Mouse (Mus musculus): ENCODE measurements at regions not wholly inside any gene's neighbourhood (a gene's known extent, or its start where the extent isn't known, plus 50 kb on each side); places are given as distances from the start of the nearest gene placed in this dataset.

DNA sequence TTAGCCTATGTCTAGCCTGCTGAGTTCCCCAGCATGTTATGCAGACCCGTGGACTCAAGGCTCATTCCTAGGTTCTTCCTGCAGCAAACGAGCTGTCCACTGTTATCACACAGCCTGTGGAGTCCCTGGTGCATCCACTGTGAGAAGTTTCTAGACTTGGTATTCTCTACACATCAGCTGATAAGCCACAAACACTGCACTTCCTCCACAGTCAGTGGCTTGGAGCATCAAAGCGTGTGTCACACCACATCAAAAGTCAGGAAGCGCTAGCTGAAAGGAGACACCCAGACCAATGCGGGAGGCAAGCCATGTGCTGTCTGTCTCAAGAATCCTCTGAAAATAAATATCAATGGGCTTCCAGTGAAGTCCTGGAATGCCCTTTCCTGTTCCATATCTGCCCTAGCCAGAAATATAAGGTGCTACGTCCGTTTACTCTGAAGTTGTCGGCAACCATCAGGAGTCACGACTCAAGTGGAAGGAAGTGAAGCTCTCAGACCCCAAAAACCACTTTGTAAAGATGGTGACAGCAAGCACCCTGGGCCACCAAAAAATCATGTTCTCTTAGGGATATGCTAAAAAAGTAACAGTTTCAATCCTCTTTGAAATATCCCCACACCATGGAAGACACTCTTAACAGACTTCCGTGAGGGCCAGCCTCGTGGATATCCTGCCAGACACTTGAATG, 227.7 kb downstream of the Adgrl2 start:
- Histone ChIP-seq H3K27ac (no peak overlapping the region), H3K4me3 (no peak overlapping the region), H3K36me3 (no peaks in the 10 kb centered on the region), H3K9me3 (no peaks in the 10 kb centered on the region), H3K27me3 (0 out of 2 replicates have a peak, but pooled peaks cover 3% of the 10 kb centered on the region), H3K9ac (no peak overlapping the region), H3K4me2 (no peak overlapping the region), H3K4me1 (no peaks in the 10 kb centered on the region)
- no peak for ATAC-seq (ENCODE audit: insufficient number of reproducible peaks, insufficient read depth, low FRiP score, low TSS enrichment, low read depth)
- WGBS, result 74% methylated on average over 11 of the region's 11 CpGs

DNA sequence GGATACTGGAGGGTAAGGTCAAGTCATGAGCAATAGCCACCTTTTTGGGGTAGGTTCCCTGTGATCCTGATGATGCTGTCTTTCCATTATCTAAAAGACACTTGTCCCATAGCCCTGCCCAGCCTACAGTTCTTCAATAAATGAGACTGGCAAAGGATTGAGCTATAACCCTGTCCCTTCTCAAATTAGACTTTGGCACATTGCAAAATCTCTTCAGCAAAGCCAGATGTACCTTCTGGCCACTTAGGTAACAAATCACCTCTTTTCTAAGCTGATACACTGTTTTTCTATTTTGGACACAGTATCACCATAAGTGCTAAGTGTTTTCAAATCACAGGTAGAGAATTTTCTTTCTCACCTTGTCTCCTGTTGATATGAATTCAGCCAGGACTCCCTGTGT, 228.8 kb downstream of the Adgrl2 start:
- ATAC-seq (ENCODE audit: insufficient number of reproducible peaks, insufficient read depth, low FRiP score, low TSS enrichment, low read depth), result no peak
- Histone ChIP-seq H3K27ac (no peak overlapping the region), H3K4me1 (no peaks in the 10 kb centered on the region), H3K4me2 (no peak overlapping the region), H3K4me3 (no peak overlapping the region), H3K27me3 (0 out of 2 replicates have a peak, but pooled peaks cover 3% of the 10 kb centered on the region), H3K9me3 (no peaks in the 10 kb centered on the region), H3K9ac (no peak overlapping the region), H3K36me3 (no peaks in the 10 kb centered on the region)

DNA sequence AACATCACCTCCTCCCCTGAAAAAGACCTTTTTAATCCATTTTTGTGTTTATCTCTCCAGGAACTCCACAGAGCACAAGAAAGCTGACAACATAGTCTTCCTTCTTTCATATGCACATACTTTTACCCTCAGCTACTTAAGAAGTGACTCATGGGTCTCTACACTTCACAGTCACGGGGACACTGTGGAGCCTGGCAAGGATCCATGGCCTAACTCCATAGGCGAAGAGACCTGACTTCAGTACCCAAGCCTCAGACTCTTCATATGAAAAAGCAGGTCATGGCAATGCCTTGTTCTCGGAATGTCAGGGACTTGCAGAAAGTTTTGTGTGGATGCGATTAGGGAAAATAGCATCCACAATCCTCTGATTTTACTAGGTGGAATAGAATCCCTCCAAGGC, 230.9 kb downstream of the Adgrl2 start:
- no peak overlapping the region for H3K9ac ChIP-seq
- ATAC-seq (ENCODE audit: insufficient number of reproducible peaks, insufficient read depth, low FRiP score, low TSS enrichment, low read depth), result no peak
- no peak overlapping the region for H3K4me3 ChIP-seq
- no peak overlapping the region for H3K4me2 ChIP-seq
- 83% methylated on average over 4 of the region's 4 CpGs for WGBS
- H3K4me1 ChIP-seq, result no peaks in the 10 kb centered on the region
- no peaks in the 10 kb centered on the region for H3K9me3 ChIP-seq
- 0 out of 2 replicates have a peak, but pooled peaks cover 3% of the 10 kb centered on the region for H3K27me3 ChIP-seq
- no peaks in the 10 kb centered on the region for H3K36me3 ChIP-seq
- H3K27ac ChIP-seq, result no peak overlapping the region

DNA sequence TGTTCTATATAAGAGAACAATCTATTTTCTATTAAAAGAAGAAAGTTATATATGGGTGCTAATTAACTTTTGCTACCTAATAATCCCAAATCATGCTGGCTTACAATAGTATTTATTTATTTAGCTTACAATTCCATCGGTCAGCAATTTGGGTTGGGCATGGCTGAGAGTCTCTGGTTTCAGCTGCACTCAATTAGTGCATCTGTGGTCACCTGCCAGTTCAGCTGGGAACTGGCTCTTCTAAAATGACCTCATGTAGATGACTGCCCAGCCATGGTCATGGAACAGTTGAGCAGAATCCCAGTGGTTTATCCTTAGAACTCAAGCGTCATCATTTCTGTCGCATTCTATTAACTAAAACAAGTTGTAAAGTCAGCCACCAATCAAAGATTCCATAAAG, 244.1 kb downstream of the Adgrl2 start:
- Histone ChIP-seq H3K27ac (no peak overlapping the region), H3K4me3 (no peak overlapping the region), H3K36me3 (no peaks in the 10 kb centered on the region), H3K27me3 (no peaks in the 10 kb centered on the region), H3K9ac (no peak overlapping the region), H3K4me2 (no peak overlapping the region), H3K4me1 (no peaks in the 10 kb centered on the region), H3K9me3 (no peaks in the 10 kb centered on the region; the same call in 1 of the 2 replicates)
- no peak for ATAC-seq (ENCODE audit: insufficient number of reproducible peaks, insufficient read depth, low FRiP score, low TSS enrichment, low read depth)
- 82% methylated on average over 3 of the region's 3 CpGs for WGBS

DNA sequence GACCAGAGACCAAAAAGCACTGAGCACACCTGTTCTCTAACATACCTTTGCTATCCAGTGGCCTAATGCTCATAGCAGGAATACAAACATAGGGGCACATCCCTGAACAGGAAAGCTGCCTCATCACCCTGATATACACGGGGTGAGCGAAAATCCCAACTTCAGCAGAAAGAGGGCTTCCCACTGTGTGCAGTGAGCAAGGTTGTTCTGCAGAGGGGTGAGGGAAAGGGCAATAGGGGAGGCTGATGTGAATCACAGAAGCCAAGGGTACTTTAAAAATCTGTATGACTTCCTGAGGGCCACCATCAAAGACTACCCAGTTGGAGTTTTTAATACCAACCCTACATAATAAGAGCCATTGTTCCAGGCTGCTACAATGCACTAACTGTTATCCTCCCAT, 245.7 kb downstream of the Adgrl2 start:
- WGBS, result 56% methylated on average over 2 of the region's 2 CpGs

DNA sequence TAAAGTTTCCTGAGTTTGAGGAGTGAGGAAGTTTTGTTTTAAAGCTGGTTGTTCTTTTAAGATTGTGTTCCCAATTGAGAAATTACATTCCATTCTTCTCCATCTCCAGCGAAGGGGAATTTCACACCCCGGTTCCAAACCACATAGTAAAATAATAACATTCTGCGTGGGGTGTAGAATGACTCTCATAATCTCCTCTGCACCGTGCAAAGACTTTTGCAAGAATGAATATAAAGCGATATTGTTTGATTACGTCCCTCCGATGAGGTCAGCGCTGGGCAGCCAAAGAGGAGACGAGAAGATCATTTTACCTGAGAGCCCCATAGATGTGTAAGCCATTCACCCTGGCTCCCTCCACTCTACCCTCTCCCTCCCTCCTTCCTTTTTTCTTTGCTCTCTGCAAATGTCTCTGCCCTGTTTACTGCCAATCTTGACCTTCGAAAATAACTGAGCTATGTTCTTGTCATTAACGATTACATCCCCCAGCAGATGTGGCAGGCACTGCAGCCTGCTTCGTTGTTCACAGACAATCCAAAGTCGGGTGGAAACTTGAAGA, 256.1 kb downstream of the Adgrl2 start:
- WGBS, result 44% methylated on average over 13 of the region's 13 CpGs
- H3K4me1 ChIP-seq, result peaks cover 18% of the 10 kb centered on the region
- H3K4me3 ChIP-seq, result no peak overlapping the region
- H3K27ac ChIP-seq, result no peak overlapping the region
- no peak overlapping the region for H3K9ac ChIP-seq
- H3K27me3 ChIP-seq, result no peaks in the 10 kb centered on the region; the same call in 1 of the 2 replicates
- ATAC-seq (ENCODE audit: insufficient number of reproducible peaks, insufficient read depth, low FRiP score, low TSS enrichment, low read depth), result no peak
- no peak overlapping the region for H3K4me2 ChIP-seq
- no peaks in the 10 kb centered on the region for H3K9me3 ChIP-seq
- H3K36me3 ChIP-seq, result no peaks in the 10 kb centered on the region

More for the DNA sequence above, 245.7 kb downstream of the Adgrl2 start:
- H3K4me1 ChIP-seq, result no peaks in the 10 kb centered on the region
- no peaks in the 10 kb centered on the region; the same call in 1 of the 2 replicates for H3K9me3 ChIP-seq
- H3K9ac ChIP-seq, result no peak overlapping the region
- no peaks in the 10 kb centered on the region for H3K27me3 ChIP-seq
- H3K4me2 ChIP-seq, result no peak overlapping the region
- no peaks in the 10 kb centered on the region for H3K36me3 ChIP-seq
- no peak overlapping the region for H3K27ac ChIP-seq
- ATAC-seq (ENCODE audit: insufficient number of reproducible peaks, insufficient read depth, low FRiP score, low TSS enrichment, low read depth), result no peak
- H3K4me3 ChIP-seq, result no peak overlapping the region

DNA sequence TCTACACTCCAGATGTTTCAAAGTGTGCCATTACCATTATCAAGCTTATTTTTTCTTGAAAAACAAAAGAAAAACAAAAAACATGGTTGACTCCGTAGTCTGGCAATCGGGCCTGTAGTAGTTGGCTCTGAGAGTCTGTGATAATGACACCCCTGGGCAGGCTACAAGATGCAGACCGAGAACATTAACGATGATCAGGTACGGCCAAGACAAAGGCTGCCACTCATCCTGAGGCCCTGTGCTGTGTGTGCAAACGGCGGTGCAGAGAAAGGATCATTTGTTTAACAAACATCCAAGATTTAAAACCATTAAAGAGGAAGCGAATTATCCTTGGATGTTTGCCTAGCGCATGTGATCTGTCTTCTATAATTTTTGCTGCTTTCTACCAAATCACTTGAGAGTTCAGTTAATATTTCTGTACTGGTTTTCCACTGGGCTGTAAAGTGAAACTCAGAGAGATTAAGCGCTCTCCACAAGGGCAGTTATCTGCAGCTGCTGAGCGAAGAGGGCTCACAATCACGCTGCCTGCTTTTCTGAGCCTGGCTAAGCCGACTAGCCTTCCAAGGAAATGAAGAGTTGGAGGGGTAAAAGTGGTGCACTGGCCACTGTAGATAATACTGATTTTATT, 257.0 kb downstream of the Adgrl2 start:
- Histone ChIP-seq H3K27me3 (no peaks in the 10 kb centered on the region; the same call in 1 of the 2 replicates), H3K9ac (no peak overlapping the region), H3K4me1 (peaks cover 22% of the 10 kb centered on the region), H3K27ac (no peak overlapping the region; the same call in 1 of the 2 replicates), H3K4me3 (no peak overlapping the region), H3K36me3 (no peaks in the 10 kb centered on the region), H3K4me2 (peak overlapping the region; percentile 35), H3K9me3 (no peaks in the 10 kb centered on the region)
- ATAC-seq (ENCODE audit: insufficient number of reproducible peaks, insufficient read depth, low FRiP score, low TSS enrichment, low read depth), result no peak
- WGBS, result 36% methylated on average over 13 of the region's 13 CpGs

DNA sequence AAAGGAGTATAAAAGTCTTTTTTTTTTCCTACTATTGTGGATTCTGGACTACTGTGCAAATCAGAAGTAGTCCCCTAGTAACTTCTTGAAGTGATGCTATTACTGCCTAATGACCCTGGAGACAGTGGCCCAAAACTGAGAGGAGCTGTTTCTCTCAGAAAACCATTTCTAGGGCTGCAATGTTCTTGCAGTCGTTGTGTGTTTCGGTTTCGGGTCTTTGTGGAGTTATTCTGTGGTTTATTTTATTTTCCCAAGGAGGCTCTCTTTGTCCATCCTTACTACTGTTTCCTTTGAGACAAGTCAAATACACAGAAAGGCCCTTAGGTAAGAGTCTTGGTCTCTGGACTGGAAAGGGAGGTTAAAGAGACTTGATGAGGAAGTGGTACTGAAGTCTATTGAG, 258.9 kb downstream of the Adgrl2 start:
- Histone ChIP-seq H3K4me2 (no peak overlapping the region), H3K27ac (no peak overlapping the region), H3K9me3 (no peaks in the 10 kb centered on the region), H3K9ac (no peak overlapping the region), H3K4me3 (no peak overlapping the region), H3K4me1 (peaks cover 27% of the 10 kb centered on the region), H3K27me3 (no peaks in the 10 kb centered on the region; the same call in 1 of the 2 replicates), H3K36me3 (no peaks in the 10 kb centered on the region)
- WGBS, result 97% methylated on average over 3 of the region's 3 CpGs
- no peak for ATAC-seq (ENCODE audit: insufficient number of reproducible peaks, insufficient read depth, low FRiP score, low TSS enrichment, low read depth)

DNA sequence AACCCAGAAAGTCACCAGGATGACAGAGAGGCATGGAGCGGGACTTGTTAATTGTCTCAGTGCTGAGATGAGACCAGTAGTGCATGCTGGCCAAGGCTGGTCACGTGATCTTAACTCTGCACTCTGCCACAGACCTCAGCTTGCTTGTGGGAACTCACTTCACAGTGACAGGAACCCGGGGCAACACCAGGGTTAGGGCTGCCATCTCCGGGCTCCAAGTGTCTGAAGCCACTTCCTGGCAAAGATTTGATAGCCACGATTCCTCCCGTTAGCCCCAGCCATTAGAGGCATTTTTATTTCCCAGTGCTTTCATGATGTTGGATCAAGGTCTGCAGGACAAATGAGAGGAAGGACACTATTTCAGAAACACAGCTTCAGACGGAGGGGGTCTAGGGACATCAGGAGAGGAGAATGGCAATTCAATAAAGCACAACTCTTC, 261.1 kb downstream of the Adgrl2 start:
- Histone ChIP-seq H3K4me2 (no peak overlapping the region), H3K9ac (no peak overlapping the region), H3K27ac (no peak overlapping the region), H3K4me1 (peaks cover 24% of the 10 kb centered on the region), H3K27me3 (no peaks in the 10 kb centered on the region; the same call in 1 of the 2 replicates), H3K9me3 (no peaks in the 10 kb centered on the region; the same call in 1 of the 2 replicates), H3K4me3 (no peak overlapping the region), H3K36me3 (no peaks in the 10 kb centered on the region)
- WGBS, result 67% methylated on average over 7 of the region's 7 CpGs
- no peak for ATAC-seq (ENCODE audit: insufficient number of reproducible peaks, insufficient read depth, low FRiP score, low TSS enrichment, low read depth)

DNA sequence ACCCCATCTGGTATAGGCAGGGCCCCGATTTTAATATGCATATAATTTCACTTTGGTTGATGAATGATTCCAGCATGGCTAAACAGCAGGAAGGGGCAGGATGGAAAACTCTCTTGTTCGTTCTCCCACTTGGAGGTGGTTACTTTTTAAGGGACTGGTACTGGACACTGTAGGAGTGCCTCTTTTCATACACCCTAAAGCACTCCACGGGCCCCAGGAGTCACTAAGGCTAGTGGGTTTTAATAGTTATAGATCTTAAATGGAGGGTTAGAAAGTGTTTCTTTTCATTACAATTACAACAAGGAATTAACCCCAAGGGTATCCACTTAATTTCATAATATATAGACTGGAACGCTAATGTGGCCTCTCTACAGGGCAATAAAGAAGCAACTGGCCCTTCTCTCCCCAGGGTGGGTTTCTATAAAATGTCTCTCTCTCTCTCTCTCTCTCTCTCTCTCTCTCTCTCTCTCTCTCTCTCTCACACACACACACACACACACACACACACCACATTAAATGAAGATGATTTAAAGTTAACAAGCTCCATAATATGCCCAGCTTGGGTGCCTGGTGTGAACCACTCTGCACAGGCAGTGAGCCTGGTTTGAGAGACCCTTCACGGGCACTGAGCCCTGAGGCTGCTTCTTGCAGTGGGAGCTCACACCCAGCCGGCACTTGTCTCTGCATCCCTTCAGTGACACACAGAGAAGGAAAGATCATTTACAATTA, 261.7 kb downstream of the Adgrl2 start:
- Histone ChIP-seq H3K4me3 (no peak overlapping the region), H3K36me3 (no peaks in the 10 kb centered on the region), H3K9ac (no peak overlapping the region), H3K4me2 (no peak overlapping the region), H3K9me3 (no peaks in the 10 kb centered on the region; the same call in 1 of the 2 replicates), H3K4me1 (peaks cover 18% of the 10 kb centered on the region; the same call in 1 of the 2 replicates), H3K27ac (no peak overlapping the region), H3K27me3 (no peaks in the 10 kb centered on the region; the same call in 1 of the 2 replicates)
- ATAC-seq (ENCODE audit: insufficient number of reproducible peaks, insufficient read depth, low FRiP score, low TSS enrichment, low read depth), result no peak
- 67% methylated on average over 6 of the region's 6 CpGs for WGBS

DNA sequence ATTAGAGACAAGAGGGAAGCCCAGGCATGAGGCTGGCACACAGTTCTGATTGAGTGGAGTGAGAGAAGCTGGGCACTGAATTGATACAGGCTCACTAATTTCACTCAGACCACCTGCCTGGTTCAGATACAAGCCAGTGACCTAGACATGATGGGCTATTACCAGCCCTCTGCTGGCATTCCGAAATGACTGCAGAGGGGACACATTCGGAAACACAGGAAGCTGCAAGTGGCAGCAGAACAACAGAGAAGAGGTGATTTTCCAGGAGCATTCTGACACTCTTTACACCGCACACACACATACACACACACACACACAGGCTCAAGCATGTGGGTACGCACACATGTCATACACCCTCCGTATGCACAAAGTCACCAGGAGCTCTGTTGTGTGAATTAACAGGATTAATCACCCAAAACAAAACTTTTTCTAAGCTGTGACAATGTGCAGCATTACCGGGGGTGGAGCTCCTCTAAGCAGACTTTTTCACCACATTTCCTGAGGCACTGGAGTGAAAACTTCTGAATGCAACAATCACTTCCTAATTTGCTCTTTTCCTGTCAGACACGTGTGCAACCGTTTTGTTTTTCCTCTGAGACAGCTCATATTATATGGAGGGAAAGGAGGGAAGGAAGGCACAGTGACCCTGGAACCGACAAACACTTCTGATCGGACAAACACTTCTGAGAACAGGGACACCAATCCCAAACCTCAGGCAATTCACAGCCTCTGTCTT, 263.6 kb downstream of the Adgrl2 start:
- Histone ChIP-seq H3K4me3 (no peak overlapping the region), H3K4me1 (peaks cover 12% of the 10 kb centered on the region; the same call in 1 of the 2 replicates), H3K9me3 (no peaks in the 10 kb centered on the region; the same call in 1 of the 2 replicates), H3K27me3 (no peaks in the 10 kb centered on the region; the same call in 1 of the 2 replicates), H3K27ac (no peak overlapping the region), H3K36me3 (no peaks in the 10 kb centered on the region), H3K4me2 (no peak overlapping the region), H3K9ac (no peak overlapping the region)
- WGBS, result 38% methylated on average over 10 of the region's 10 CpGs
- no peak for ATAC-seq (ENCODE audit: insufficient number of reproducible peaks, insufficient read depth, low FRiP score, low TSS enrichment, low read depth)
